Mouse (Mus musculus) embryo, embryonic 10 days (tissue): ENCODE results near the gene Syt12.

Source experiments
- DNase-seq: peaks from one replicate; pipeline ENCODE4 v3.0.0-alpha.2; 2015; ENCODE audit warnings: low spot score

Gene Syt12

DNA sequence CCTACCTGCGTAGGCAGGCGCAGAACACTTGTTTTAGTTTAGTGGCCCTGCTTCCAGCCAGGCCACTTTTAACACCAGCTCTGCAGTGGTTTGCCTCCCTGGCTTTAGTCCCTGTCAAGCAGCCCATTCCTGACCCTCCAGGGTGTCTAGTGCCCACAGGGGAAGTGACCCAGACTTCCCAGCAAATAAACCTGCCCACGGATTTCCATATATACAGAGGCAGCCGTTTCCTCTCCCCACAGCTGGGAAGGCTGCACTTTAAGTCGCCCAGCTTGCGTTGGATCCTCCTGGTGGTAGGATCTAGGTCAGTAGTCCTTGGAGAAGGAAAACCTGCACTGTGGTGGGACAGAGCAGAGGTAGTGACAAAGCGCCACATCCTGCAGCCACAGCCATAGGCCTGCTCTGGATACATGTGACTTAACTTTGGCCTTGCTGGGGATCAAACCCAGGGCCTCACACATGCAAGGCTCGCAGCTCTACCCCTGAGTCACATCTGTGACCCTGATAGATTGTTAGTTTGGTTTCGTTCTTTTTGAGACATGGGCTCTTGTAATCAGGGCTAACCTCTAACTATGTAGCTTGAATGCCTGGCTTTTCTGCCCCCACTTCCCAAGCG is 13.9 kb upstream of the Syt12 start:
- DNase-seq = no peak

DNA sequence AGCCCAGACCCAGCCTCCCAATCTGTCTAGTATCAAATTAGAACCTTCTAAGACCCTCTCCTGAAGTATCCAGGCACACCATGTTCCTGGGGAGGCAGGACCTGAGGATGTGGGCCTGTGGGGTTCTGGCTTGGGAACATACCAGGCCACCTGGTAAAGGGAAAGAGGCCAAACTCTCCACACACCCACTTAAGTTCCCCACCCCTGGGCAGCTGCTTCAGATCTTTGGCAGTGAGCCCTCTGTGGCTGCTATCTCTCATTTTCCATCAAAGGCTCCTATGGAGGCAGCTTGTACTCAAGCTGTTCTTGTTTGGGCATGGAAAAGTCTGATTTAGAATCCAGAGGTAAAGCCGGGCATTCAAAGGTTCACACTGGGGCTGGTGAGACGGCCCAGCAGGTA is 10.6 kb upstream of the Syt12 start:
- no peak for DNase-seq

DNA sequence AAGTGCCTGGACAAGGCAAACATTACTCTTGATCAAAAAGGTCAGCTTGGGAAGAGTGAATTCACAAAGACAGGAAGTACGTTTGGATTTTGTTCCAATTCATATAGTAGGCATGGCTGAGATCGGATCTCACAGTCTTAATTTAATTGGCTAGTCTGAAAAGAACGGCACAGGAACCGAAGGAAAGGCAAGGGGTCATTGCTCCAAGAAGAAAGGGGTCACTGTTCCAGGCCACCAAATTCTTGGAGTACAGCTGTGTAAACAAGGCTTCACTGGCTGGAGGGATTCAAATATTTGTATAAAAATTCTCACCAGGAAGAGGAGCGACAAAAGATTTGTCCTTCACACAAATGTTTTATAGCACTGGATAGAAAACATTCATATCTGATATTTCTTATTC is 7.8 kb upstream of the Syt12 start:
- DNase-seq = peak; percentile 48

DNA sequence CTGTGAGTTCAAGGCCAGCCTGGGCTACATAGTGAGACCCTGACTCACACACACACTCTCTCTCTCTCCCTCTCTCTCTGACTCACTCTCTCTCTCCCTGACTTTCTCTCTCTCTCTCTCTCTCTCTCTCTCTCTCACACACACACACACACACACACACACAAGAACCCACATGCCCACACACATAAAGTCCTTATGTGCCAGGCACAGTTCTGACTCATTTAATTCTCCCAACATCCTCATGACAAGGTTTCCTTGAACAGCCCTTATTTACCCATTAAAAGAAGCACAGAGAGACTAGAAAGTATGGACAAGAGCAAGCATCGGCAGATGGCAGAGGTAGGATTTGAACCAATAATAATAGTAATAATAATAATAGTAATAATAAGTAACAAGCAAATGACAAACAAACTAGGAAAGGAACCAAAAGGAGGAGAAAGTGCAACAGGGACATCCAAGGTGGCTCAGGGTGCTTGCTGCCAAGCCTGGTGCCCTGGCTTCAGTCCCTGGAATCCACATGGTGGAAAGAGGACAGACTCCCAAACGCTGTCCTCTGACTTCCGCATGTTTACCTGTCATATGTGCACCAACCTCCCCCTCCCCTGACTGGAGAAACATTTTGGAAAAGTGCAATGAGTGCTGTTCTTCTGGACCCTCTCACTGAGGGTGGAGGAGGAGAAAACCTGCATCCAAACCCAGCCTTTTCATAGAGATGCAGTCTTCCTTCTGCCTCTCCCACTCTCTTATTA is 5.0 kb upstream of the Syt12 start:
- DNase-seq = no peak

DNA sequence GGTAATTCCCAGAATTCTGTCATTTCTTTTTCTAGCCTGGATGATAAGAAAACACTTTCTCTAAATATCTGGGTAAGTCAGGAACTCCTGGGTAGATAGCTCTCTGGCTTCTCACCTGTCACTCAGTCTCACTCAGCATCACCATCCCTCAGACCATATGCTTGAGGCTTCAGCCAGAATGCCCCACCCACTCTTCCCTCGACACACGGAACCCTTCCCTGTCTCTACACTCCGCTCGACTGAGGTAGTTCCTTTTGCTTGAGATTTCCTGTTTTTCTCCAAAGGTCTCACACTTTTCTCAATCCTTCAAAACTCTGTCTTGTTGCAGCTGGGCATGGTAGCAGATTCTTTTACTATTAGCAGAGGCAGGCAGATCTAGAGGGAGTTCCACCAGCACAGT is 4.1 kb upstream of the Syt12 start:
- DNase-seq = no peak

DNA sequence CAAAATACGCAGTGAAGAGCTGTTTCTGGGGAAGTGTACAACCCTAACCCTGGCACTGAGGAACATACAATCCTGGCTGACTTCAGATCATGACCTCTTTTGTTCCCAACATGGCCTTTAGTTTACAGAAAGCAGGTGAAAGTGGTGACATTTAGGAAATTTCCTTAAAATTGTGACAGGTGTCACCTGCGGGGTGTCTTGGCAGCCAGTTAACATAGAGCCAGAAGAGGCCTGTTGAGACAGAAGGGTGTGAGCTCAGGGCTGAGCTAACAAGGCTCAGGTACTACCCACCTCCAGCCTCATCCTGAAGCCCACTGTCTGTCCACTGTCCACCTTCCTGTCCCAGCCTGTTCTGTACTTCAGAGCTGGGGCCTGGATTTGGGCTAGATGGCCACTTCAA is 2.8 kb upstream of the Syt12 start:
- DNase-seq = no peak

DNA sequence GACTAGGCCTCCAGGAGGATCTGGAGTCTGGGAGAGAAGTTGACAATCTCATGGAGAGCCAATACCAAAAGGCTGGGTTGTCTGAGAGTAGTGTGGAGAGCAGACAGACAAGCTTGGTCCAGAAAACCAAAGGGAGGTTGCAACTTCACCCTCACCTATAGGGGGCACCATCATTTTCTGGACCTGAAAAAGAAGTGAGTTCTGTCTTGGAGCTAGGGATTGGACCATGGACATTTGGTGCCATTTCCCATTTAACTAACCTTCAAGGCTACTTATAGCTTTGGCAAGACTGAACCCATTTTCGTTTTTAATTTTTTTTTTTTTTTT is 906 bp upstream of the Syt12 start:
- no peak for DNase-seq

DNA sequence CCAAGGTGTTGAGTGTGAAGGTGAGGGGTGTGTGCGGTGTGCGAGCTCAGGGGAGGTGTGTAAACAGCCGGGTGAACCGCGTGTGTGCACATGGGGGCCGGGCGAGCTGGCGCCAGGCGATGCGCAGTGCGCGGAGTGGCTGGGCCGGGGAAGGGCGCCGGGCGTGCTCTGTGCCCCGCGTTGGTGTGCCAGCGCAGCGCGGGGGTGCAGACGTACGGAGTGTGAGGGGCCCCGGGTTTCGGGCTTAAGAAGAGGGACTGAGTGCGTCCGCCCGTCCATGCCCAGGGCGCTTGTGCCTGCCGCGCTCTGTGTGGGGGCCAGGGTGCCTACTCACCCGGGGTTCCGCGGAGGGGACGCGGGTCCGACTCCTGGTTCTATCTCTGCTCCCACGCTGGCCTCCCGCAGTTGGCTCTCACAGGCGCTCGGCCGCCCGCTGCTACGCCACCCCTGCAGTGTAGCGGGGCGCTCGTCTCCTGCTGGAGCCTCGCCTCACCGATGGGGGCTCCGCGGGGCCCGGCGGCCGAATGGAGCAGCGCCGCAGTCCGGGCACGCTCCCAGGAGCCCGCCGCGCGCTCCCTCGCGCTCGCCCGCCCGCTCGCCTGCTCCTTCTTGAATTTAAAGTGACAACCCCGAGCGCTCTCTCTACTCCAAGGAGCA is 518 bp downstream of the Syt12 start:
- DNase-seq = peak; percentile 38

DNA sequence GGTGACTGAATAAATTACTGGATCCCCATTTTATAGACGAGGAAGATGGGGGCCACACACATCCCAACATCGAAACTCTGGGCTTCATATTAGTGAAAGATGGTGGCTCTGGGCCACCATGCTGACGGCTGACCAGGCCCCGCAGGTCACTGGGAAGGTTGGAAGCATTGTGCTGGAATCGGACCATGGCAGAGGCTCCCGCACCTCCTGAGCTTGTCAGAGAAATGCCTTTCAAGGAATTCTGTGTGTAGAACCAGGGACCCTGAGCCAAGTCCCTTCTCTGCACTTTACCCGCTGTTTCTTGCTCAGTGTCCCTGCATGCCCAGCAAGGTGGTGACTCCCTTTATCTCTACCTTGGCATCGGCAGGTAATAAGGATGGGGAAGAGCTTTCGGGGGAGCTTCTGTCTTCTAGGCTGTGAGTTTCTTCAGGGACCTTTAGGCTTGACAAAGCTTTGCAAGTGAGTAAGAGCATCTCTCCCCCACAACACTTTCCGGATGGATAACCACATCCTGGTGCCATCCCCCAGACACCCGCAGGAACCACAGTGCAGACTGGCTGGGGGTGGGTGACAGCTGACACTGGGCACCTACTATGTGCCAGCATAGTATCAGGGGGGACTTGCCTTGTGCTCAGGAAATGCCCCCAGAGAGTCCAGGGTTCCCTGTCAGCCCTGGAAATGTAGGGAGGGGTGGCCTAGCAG is 1.9 kb downstream of the Syt12 start:
- DNase-seq = no peak

DNA sequence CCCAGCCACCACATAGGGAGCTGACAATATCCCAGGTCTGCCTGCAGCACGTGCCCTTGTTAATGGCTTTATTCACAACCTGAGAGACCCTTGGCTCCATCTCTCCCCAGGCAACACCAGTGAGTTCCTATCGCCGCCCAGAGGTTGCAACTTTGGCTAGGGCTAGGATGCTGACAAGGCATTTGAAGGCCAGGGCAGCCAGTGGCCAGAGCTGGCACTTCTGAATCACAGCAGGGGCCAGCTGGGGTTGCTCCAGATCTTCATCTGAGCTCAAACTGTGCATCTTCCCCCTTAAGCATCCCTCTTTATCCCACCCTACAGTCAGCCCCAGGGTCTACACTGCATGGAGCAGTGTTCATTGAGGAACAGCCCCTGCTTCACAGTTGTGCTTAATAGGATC is 2.5 kb downstream of the Syt12 start:
- DNase-seq = no peak

DNA sequence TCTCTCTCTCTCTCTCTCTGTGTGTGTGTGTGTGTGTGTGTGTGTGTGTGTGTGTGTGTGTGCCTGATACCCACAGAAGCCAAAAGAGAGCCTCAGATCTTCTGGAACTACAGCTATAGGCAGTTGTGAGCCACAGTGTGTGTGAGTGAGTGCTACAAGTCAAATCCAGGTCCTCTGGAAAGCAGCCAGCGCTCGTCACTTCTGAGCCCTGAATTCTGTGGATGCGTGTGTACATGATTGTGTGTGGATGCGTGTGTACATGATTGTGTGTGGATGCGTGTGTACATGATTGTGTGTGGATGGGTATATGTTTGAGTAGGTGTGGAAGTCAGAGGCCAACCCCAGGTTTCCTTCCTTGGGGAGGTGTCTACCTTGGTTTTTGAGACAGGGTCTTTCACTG is 3.7 kb downstream of the Syt12 start:
- no peak for DNase-seq

DNA sequence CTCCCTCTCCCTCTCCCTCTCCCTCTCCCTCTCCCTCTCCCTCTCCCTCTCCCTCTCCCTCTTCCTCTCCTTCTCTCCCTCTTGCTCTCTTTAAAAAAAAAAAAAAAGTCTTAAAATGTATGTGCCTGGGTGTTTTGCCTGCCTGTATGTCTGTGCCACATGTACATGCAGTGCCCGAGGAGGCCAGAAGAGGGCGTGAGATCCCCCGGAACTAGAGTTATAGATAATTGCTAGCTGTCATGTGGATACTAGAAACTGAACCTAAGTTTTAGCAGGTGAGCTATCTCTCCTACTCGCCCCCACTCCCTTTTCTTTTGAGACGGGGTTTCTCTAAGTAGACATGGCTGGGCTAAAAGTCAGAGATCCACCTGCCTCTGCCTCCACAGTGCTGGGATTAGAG is 8.9 kb downstream of the Syt12 start:
- DNase-seq = no peak

DNA sequence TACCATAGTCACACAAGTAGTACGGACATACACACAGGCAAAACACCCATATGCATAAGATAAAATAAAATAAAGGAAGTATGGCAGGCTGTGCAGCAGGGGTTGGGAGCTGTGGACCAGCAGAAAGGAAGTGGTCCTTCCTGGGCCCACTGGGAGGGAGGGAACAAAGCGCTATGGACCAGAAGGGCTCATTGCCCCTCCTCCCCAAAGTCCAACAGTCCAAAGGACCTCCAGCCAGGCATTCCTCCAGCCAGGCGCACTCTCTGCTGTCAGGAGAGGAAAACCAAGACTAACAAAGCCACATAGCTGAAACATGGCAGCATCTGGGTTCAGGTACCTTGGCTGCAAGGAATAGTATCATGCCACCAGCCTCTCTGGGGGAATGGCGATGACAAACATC is 12.6 kb downstream of the Syt12 start:
- no peak for DNase-seq

DNA sequence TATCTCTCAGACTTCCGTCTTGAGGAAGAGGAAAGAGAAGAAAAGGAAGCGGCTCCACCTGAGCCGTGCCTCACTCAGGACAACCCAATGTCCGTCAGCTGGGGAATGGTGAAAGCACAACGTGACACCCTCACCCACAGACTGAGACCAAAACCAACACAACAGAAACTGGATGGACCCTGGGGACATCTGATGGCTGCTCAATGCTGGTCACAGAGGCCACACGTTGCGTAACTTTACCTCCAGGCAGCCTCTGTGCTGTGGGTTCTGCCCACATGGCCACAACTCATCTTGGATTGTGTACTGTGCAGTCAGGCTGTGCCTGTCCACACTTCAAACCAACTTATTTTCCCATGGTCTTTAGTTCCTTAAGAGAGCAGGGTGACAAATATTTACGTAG is 15.3 kb downstream of the Syt12 start:
- no peak for DNase-seq

DNA sequence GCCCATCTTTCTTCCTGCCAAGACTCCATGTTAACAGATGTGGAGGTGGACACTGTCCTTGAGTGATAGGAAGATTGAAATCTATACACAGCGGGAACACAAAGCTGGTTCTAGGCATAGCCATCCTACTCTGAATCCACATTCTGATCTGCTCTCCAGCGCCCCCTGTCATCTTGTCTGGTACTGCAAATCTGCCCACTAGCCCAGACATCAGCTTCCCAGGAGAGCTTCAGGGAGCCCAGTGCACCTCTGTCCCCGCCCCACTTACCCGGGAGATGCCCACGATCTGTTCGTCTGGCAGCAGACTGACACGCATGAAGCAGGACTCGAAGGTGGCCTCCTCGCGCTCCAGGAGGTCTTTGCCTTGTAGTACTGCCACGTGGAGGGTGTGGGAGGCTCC is 21.0 kb downstream of the Syt12 start:
- DNase-seq = peak; percentile 74

DNA sequence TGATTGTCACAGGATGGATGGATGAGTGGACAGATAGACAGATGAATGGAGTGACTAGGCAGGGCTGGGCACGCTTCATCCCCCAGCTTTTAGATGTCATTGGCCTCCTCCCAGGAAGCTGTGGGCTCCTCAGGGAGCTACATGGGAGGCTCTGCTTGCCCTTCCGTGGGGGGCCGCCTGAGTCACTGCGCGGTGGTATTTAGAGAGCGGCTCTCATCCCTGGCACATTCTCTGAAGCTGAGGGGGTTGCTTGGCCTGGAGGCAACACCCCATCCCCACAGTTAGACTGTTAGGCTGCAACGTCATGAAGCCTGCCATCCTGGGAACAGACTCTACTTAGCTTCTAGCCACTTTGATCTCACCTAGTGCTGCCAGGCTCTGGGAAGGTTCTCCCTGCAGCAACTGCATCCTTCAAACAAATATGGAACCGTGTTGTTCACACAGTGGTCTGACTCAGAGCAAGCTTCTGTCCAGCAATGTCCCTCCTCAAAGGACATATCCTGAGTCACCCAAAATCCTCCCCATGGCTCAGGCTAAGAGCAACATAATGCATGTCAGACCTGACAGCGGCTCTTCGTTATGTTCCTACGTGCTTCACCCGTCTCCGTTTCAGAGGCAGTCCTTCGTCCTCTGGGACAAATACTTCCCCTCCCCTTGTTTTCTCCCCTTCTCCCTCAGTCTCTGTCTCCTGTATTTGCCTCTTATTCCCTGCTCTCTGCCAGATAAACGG is 22.0 kb downstream of the Syt12 start:
- DNase-seq = no peak

DNA sequence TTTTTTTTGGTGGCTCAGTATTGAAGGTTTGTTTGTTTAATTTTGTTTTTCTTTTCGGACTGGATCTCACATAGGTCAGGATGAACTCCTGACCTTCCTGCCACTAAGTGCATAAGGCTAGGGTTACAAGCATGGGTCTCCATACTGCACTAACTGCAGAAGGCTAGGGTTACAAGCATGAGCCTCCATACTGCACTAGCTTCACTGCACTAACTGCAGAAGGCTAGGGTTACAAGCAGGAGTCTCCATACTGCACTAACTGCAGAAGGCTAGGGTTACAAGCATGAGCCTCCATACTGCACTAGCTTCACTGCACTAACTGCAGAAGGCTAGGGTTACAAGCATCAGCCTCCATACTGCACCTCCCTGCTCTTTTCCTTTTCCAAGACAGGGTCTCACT is 23.2 kb downstream of the Syt12 start:
- peak; percentile 25 for DNase-seq

DNA sequence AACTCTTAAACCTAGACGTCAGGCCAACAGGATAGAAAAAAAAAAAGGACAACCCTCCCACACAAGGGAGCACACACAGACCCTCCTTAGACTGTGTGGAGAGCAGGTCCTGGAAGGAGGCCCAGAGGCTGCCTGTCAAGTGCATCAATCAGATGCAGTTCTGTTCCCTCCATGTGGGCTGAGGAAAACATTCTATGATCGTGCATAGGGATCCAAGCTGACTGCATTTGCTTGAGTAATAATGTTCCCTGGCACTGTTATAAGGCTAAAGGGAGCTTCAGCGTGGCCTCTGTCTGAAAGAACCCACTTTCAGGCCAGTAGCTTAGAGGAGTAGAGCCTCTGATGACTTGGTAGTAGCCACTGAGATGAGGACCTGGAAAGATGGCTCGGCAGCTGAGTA is 24.7 kb downstream of the Syt12 start:
- no peak for DNase-seq

DNA sequence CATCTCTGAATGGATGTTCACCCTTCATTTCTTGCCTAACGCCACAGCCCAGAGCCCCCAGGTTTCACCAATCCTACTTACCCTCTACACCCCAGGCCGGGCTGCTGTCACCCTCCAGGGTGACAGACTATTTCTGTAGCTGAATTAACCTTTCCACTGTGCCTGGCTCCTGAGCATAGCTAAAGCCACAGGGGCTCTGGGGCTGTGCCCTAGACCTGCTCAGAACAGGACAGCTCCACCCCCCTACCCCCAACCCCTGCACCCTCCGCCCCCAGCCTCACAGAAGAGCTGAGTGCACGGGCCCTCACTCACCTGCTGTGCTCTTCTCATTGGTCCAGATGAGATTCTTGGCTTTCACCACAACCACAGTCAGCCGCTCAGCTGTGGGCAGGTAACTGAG is 25.3 kb downstream of the Syt12 start:
- DNase-seq = no peak

DNA sequence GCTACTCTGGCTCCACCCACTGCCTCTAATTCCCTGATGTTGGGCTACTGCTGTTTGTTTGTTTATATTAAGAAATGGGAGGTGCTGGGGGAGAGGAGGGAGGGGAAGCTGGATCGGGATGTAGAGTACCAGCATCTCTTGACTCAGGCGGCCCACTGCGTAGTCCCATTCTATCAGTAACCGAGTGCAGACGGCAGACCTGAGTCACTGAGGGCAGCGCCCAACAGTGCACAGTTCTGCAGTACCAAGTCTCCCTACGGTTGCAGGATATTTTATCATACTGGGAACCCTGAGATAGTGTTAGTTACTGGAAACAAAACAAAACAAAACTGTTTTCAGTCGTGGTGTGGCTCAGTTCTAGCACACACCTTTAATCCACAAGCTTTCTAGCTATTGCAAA is 26.1 kb downstream of the Syt12 start:
- DNase-seq = no peak

DNA sequence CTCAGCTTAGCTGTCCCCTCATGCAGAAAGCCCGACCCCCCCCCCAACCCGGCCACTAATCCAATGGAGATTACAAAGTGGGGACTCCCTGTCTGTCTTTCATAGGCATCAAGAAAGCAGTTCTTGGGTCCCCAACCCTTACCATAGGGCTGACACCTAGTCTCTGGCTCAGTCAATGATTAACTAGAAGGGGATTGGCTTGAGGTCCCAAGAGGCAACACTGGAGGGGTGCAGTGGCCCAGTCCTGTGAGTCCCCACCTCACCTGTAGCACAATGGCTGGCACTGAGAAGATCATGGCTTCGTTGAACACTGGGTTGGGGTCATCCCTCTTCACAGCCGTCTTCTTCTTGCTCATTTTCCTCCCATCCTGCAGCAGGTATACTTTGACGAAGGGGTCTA is 26.6 kb downstream of the Syt12 start:
- no peak for DNase-seq

DNA sequence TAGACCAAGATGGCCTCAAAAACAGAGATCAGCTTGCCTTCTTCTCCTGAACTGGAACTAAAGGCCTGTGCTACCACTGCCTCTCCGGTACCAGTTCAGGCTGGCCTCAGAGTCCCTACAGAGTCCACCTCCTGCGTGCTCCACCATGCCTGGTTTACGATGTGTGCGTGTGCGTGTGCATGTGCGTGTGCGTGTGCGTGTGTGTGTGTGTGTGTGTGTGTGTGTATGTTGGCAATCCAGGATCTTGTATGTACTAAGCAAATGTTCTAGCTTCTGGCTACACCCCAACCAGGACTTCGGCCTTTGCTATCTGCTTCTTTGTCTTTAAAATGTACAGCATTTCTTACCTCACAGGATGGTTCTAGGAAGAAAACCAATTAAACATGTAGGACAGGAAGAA is 28.0 kb downstream of the Syt12 start:
- no peak for DNase-seq

DNA sequence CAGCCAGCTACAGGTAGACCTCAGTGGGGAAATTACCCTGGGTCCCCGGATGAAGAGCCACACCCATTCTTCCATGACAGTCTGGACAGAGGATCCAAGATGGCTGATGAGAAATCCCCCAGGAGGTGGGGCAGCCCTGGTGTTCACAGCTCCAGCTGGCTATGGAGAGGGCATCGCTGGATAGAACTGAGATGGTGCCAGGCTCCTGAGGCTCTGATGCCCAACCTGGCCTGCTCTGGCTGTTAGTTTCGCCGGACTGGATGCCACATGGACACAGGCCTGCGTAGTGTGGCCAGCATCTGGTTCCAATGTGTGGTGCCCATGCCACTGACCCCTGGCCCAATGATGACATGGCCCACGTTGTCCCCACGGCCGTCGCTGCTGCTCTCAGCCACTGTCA is 29.8 kb downstream of the Syt12 start:
- no peak for DNase-seq
